10 mouse cellular contexts compared by ENCODE assay signal in genomic region chr6:108306910-108307584, GRCm38 (mm10).
DNase-seq lines count a peak whose midpoint lies in the region; ATAC-seq lines count a peak whose summit lies in the region.
"Had no signal": no experiment of that assay in that cellular context is flagged by ENCODE, and none has a peak within 500 bp of the region (broad histone marks: within the 10 kb centered on the region; RNA-seq: fewer than 3 reads in every experiment).

No protein-coding gene starts in this region.

- H3K4me2 ChIP-seq in hindbrain, embryonic 11.5 days (replicated peaks; ENCODE audit: low read depth, low read length) = no peak overlapping the region
- H3K4me2 ChIP-seq: midbrain, embryonic 12.5 days had no signal

- WGBS in hindbrain, embryonic 11.5 days = 73% methylated on average over 9 of the region's 9 CpGs

- DNase-seq in kidney, postnatal 10 days = peak; percentile 34
- no peak for DNase-seq in ovary, postnatal 36 days (ENCODE audit: low spot score)
- DNase-seq in hindbrain, embryonic 11.5 days (ENCODE audit: low spot score) = no peak
- no peak for DNase-seq in cerebellum, adult 18-20 months

- no peaks in the 10 kb centered on the region for H3K36me3 ChIP-seq in erythroblast, embryonic 14.5 days (ENCODE audit: control insufficient read depth)
- no peaks in the 10 kb centered on the region for H3K36me3 ChIP-seq in megakaryocyte, embryonic 14.5 days (replicated peaks; ENCODE audit: low read length)
- H3K36me3 ChIP-seq in hindbrain, embryonic 11.5 days (ENCODE audit: control insufficient read depth, insufficient read depth, low read length) = no peaks in the 10 kb centered on the region
- H3K36me3 ChIP-seq: embryonic facial prominence, embryonic 13.5 days; midbrain, embryonic 12.5 days had no signal

- no peak overlapping the region for H3K27ac ChIP-seq in hindbrain, embryonic 11.5 days (ENCODE audit: low read depth, low read length)
- H3K27ac ChIP-seq: embryonic facial prominence, embryonic 13.5 days; midbrain, embryonic 12.5 days had no signal

- H3K9me3 ChIP-seq in erythroblast, embryonic 14.5 days (ENCODE audit: control insufficient read depth, low read length) = no peaks in the 10 kb centered on the region
- H3K9me3 ChIP-seq in megakaryocyte, embryonic 14.5 days = no peaks in the 10 kb centered on the region; the same call in 1 of the 2 replicates
- H3K9me3 ChIP-seq in hindbrain, embryonic 11.5 days (ENCODE audit: control insufficient read depth, low read length) = no peaks in the 10 kb centered on the region
- H3K9me3 ChIP-seq: embryonic facial prominence, embryonic 13.5 days; midbrain, embryonic 12.5 days had no signal

- ATAC-seq in erythroblast, adult 5-6 weeks (replicated peaks; ENCODE audit: low FRiP score, poor library complexity, severe bottlenecking) = no peak
- peak; percentile 70 for ATAC-seq in activated CD4-positive, CD25-positive, alpha-beta regulatory T cell, adult 4 months
- ATAC-seq in hindbrain, embryonic 11.5 days (ENCODE audit: low FRiP score) = no peak

- peaks cover 9% of the 10 kb centered on the region for H3K4me1 ChIP-seq in erythroblast, embryonic 14.5 days (ENCODE audit: control insufficient read depth)
- H3K4me1 ChIP-seq in megakaryocyte, embryonic 14.5 days = peaks cover 58% of the 10 kb centered on the region
- H3K4me1 ChIP-seq in hindbrain, embryonic 11.5 days (replicated peaks; ENCODE audit: control insufficient read depth, insufficient read depth, low read length) = no peaks in the 10 kb centered on the region; the same call in 1 of the 2 replicates

- H3K4me3 ChIP-seq in erythroblast, embryonic 14.5 days (replicated peaks) = peak overlapping the region; percentile 52
- peak overlapping the region; percentile 90 for H3K4me3 ChIP-seq in megakaryocyte, embryonic 14.5 days (replicated peaks)
- H3K4me3 ChIP-seq in hindbrain, embryonic 11.5 days (ENCODE audit: low read depth, low read length) = no peak overlapping the region
- H3K4me3 ChIP-seq: embryonic facial prominence, embryonic 13.5 days; midbrain, embryonic 12.5 days had no signal

- no peak overlapping the region for H3K9ac ChIP-seq in hindbrain, embryonic 11.5 days (ENCODE audit: low read depth, low read length)
- H3K9ac ChIP-seq: embryonic facial prominence, embryonic 13.5 days; midbrain, embryonic 12.5 days had no signal

- H3K27me3 ChIP-seq in erythroblast, embryonic 14.5 days (ENCODE audit: control insufficient read depth) = no peaks in the 10 kb centered on the region
- no peaks in the 10 kb centered on the region for H3K27me3 ChIP-seq in megakaryocyte, embryonic 14.5 days (replicated peaks)
- H3K27me3 ChIP-seq in hindbrain, embryonic 11.5 days (ENCODE audit: control insufficient read depth, insufficient read depth, low read length) = no peaks in the 10 kb centered on the region
- H3K27me3 ChIP-seq: embryonic facial prominence, embryonic 13.5 days; midbrain, embryonic 12.5 days had no signal
